Mouse (Mus musculus) neutrophil, adult 83 days (primary cell): ENCODE results near the gene Gm3298. TPM values are rescaled to one million over a fixed set of nuclear protein-coding genes. Genes with fewer than 3 reads are reported as not detected.

Source experiments
- total RNA-seq, 2 experiments: library from RNA; stranded (reverse); gene quantifications; one replicate each; pipeline ENCODE4 v1.2.4; 2023

The Gm3298 gene
- not detected for total RNA-seq

GRCm38 (mm10) chr14:5015591-5015990, at the start of gene Gm3298:
Gene Gm3298 (plus strand): TSS chr14:5015891.

GRCm38 (mm10) chr14:4983635-4984034, 32.1 kb upstream of the Gm3298 start, which contains the start of gene Gm8297:
Gene Gm8297 (plus strand): TSS chr14:4983935.

GRCm38 (mm10) chr14:5050329-5050728, 34.6 kb downstream of the Gm3298 start, which contains the start of gene 4930555G01Rik:
Gene 4930555G01Rik (plus strand): TSS chr14:5050629.

Other genes with a start within 250 kb of the Gm3298 start
- not detected for gene Gm9602, start 239.6 kb upstream of the Gm3298 start, total RNA-seq
- gene Gm3269, start 177.8 kb upstream of the Gm3298 start, total RNA-seq: not detected
- gene Gm3264, start 160.3 kb upstream of the Gm3298 start, total RNA-seq: not detected
- not detected for gene Gm3278, start 123.5 kb upstream of the Gm3298 start, total RNA-seq
- gene Gm8297, start 32.0 kb upstream of the Gm3298 start, total RNA-seq: not detected
- gene 4930555G01Rik, start 34.7 kb downstream of the Gm3298 start, total RNA-seq: not detected
- gene Gm8281, start 55.1 kb downstream of the Gm3298 start, total RNA-seq: not detected
- not detected for gene Gm8279, start 115.6 kb downstream of the Gm3298 start, total RNA-seq
- gene Gm3317, start 148.6 kb downstream of the Gm3298 start, total RNA-seq: not detected
- not detected for gene Gm8271, start 169.9 kb downstream of the Gm3298 start, total RNA-seq
- gene Gm3526, start 244.7 kb downstream of the Gm3298 start, total RNA-seq: not detected